Mouse (Mus musculus): ENCODE measurements around the gene Jup.

GRCm38 (mm10) chr11:100375127-100375526 lies 22.4 kb downstream of the Jup start:
- TF ChIP-seq CTCF (IDR thresholded peaks at IDR 0.05; ENCODE audit: low read depth), result no peak
- TF ChIP-seq EP300 (optimal IDR thresholded peaks at IDR 0.05), result no peak
